Mouse (Mus musculus): ENCODE results near the gene Hdac7. TPM values are rescaled to one million over a fixed set of nuclear protein-coding genes. Genes with fewer than 3 reads are reported as not detected.

The Hdac7 gene
- polyA plus RNA-seq, 1 experiment from 2014 or later, result 28.3 TPM

DNA sequence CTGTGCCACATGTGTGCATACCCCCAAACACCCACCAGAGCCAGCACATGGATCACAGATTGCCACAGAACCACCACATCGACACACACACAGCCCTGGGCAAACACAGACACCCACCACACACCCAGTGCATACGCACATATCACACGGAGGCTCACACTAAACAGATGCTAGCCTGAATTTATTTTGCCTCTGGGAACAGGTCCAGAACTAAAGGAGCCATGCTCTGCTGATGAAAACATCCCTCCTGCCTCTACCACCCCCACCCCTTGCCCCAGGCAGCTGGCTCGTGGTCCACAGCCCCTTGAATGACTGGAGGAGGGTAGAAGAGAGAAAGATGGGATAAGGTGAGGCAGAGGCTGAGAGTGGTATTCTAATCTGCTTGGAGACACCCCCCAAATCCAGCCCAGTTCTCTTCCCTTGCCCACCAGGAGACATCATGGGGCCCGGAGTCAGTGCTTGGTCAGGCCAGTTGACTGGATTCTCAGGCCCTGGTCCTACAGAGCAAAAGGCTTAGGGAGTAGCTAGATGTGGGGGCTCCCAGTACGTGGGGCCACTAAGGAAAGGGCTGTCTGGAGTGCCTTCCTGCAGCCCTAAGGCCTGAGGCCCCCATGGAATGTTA lies 16.0 kb downstream of the Hdac7 start:
- ATAC-seq (replicated peaks; ENCODE audit: low FRiP score, low TSS enrichment, low read depth) (no peak), DNase-seq (ENCODE audit: low spot score) (no peak)
- Histone ChIP-seq H3K9me3 (ENCODE audit: control insufficient read depth, low read length) (no peaks in the 10 kb centered on the region), H3K4me2 (ENCODE audit: low read length) (peak overlapping the region; percentile 55), H3K27me3 (replicated peaks; ENCODE audit: control insufficient read depth, insufficient read depth, low read length) (no peaks in the 10 kb centered on the region), H3K4me3 (ENCODE audit: low read depth, low read length) (no peak overlapping the region), H3K36me3 (ENCODE audit: control insufficient read depth, insufficient read depth, low read length) (peaks cover 2% of the 10 kb centered on the region; the same call in 1 of the 2 replicates), H3K4me1 (replicated peaks; ENCODE audit: control insufficient read depth, insufficient read depth, low read length) (peaks cover 74% of the 10 kb centered on the region), H3K27ac (ENCODE audit: low read depth) (peak overlapping the region; percentile 51), H3K9ac (ENCODE audit: low read length) (no peak overlapping the region)
- whole genome bisulfite sequencing, result 48% methylated on average over 6 of the region's 6 CpGs

DNA sequence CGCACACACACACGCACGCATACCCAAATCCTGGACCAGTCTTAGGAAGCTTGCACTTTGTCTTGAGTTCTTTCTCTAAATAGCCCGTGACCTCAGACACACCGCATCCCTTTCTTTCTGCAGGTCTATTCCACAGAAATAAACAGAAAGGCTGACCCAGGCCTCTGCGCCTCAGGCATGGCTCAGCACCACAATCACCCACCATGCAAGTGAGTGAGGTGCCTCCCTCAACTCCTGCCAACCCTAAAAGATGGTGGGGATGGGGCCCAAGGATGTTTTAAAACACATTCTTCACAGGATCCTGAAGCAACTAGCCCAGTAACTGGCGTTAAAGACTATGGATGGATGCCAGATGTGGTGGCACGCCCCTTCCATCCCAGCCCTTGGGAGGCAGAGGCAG lies 16.9 kb downstream of the Hdac7 start:
- H3K9ac ChIP-seq (ENCODE audit: low read length), result no peak overlapping the region
- H3K4me3 ChIP-seq (ENCODE audit: low read depth, low read length), result no peak overlapping the region
- no peak overlapping the region for H3K27ac ChIP-seq (ENCODE audit: low read depth)
- ATAC-seq (replicated peaks; ENCODE audit: low FRiP score, low TSS enrichment, low read depth) (no peak), DNase-seq (ENCODE audit: low spot score) (no peak)
- no peak overlapping the region for H3K4me2 ChIP-seq (ENCODE audit: low read length)
- WGBS, result 76% methylated on average over 8 of the region's 8 CpGs
- no peaks in the 10 kb centered on the region for H3K9me3 ChIP-seq (ENCODE audit: control insufficient read depth, low read length)
- H3K27me3 ChIP-seq (replicated peaks; ENCODE audit: control insufficient read depth, insufficient read depth, low read length), result no peaks in the 10 kb centered on the region
- peaks cover 80% of the 10 kb centered on the region for H3K4me1 ChIP-seq (replicated peaks; ENCODE audit: control insufficient read depth, insufficient read depth, low read length)
- peaks cover 2% of the 10 kb centered on the region; the same call in 1 of the 2 replicates for H3K36me3 ChIP-seq (ENCODE audit: control insufficient read depth, insufficient read depth, low read length)

DNA sequence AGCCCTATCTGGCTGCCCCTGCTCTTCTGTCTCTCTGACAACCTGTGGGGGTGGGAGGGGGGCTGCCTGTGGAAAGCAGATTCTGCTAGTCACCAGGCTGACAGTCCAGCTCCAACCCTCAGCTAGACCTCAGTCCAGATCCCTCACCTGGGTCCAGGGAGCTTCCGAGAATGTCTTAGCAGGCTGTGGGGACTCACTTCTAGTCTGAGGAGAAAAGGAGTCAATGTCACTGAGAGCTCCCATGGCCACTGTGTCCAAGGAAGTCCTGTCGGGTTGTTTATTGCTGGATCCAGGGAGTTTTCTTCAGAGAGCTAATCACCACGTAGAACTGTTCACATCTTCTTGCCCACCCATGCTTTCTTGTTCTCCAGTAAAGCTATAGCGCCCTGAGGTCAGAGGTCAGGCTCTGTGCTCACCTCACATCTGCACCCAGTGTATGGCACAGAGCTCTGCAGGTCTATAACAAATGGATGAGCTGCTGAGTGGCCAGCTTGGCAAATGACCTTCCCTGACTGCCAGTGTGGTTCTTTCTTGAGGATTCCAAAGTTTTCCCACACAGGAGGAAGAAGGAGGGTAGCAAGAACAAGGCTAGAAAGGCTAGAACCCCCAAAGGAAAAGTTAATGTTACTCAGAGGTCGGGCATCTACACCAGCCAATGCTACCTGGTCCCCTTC lies 17.6 kb downstream of the Hdac7 start:
- DNase-seq (ENCODE audit: low spot score), result no peak
- no peak overlapping the region for H3K4me2 ChIP-seq (ENCODE audit: low read length)
- no peaks in the 10 kb centered on the region for H3K27me3 ChIP-seq (replicated peaks; ENCODE audit: control insufficient read depth, insufficient read depth, low read length)
- 67% methylated on average over 5 of the region's 5 CpGs for WGBS
- H3K9ac ChIP-seq (ENCODE audit: low read length), result no peak overlapping the region
- H3K27ac ChIP-seq (ENCODE audit: low read depth), result no peak overlapping the region
- peaks cover 82% of the 10 kb centered on the region for H3K4me1 ChIP-seq (replicated peaks; ENCODE audit: control insufficient read depth, insufficient read depth, low read length)
- H3K9me3 ChIP-seq (ENCODE audit: control insufficient read depth, low read length), result no peaks in the 10 kb centered on the region
- H3K4me3 ChIP-seq (ENCODE audit: low read depth, low read length), result no peak overlapping the region
- peaks cover 2% of the 10 kb centered on the region; the same call in 1 of the 2 replicates for H3K36me3 ChIP-seq (ENCODE audit: control insufficient read depth, insufficient read depth, low read length)
- ATAC-seq (replicated peaks; ENCODE audit: low FRiP score, low TSS enrichment, low read depth), result no peak

DNA sequence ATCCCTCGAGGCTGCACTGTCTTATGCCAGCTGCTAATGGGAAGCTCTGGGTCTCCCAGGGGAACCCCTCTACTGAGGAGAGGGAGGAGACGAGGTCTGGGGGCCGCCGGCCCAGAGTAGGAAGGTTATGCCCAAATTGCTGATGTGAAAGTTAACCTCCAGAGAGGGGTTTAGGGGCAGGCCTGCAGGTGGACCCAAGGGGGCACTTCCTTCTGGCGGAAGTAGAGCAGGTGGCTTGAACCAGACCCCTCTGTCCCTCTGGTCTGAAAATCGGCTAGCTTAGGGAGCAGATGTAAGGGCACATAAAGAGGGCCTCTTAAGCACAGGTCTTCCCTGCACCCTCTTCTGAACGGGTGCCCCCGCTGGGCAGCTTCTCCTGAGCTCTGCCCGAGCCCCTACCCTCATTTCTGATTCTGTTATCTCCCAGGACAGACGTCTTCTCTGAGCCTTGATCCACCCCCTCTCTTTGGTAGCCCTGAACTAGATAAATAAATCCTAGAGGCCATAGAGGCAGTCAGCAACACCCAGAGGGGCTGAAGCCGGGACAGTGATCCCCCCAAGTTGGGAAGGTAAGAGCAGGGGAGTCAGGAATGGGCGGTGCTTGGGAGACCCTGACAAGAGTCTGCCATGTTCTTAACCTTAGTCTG lies 18.2 kb downstream of the Hdac7 start:
- Histone ChIP-seq H3K4me1 (replicated peaks; ENCODE audit: control insufficient read depth, insufficient read depth, low read length) (peaks cover 88% of the 10 kb centered on the region), H3K27ac (ENCODE audit: low read depth) (peak overlapping the region; percentile 88; the same call in 1 of the 2 replicates)
- 59% methylated on average over 12 of the region's 12 CpGs for WGBS

DNA sequence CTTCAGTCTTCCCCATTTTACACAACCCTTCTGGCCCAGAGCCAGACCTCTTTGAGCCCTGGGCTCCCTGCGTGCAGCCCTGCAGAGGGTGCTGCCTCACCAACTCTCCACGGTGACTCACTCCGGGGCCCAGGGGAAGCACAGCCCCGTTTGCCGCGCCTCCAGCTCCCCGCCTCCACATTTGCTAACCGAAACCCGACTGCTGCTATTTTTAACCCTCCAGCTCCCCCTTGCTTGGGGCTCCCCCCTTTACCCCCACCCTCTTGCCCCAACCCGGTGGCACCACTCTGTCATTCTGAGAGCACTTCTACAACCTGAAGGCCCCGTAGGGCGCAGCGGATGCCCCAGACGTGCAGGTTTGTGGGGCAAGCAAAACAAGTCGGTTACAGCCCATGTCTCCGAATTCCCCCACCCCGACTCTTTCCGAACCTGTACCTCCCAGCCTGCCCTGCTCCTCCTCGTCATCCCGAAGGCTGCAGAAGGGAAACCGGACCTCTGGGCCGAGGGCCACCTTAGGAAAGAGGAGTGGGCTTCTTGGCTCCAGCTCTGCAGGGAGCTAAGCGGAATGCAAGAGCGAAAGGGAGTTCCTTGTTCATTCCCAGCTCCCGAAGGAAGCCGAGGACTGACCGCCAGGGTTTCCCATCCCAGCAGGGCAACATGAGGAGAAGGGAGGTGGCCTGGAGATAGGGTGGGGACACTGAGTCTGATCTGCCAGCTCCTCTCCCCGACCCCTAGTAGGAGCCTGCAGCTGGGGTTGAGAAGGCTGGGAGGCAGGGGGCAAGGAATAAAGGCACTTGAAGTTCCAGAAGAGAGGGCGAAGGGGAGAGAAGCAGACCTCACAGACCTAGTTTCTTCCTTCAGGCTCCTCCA lies 19.0 kb downstream of the Hdac7 start:
- ATAC-seq (replicated peaks; ENCODE audit: low FRiP score, low TSS enrichment, low read depth), result peak; percentile 82
- 8% methylated on average over 29 of the region's 29 CpGs for WGBS

More for the DNA sequence above, 18.2 kb downstream of the Hdac7 start:
- no peak for ATAC-seq (replicated peaks; ENCODE audit: low FRiP score, low TSS enrichment, low read depth)
- Histone ChIP-seq H3K36me3 (ENCODE audit: control insufficient read depth, insufficient read depth, low read length) (peaks cover 2% of the 10 kb centered on the region; the same call in 1 of the 2 replicates), H3K9ac (ENCODE audit: low read length) (no peak overlapping the region), H3K4me3 (ENCODE audit: low read depth, low read length) (no peak overlapping the region), H3K9me3 (ENCODE audit: control insufficient read depth, low read length) (no peaks in the 10 kb centered on the region), H3K4me2 (ENCODE audit: low read length) (peak overlapping the region; percentile 62), H3K27me3 (replicated peaks; ENCODE audit: control insufficient read depth, insufficient read depth, low read length) (no peaks in the 10 kb centered on the region)
- no peak for DNase-seq (ENCODE audit: low spot score)

DNA sequence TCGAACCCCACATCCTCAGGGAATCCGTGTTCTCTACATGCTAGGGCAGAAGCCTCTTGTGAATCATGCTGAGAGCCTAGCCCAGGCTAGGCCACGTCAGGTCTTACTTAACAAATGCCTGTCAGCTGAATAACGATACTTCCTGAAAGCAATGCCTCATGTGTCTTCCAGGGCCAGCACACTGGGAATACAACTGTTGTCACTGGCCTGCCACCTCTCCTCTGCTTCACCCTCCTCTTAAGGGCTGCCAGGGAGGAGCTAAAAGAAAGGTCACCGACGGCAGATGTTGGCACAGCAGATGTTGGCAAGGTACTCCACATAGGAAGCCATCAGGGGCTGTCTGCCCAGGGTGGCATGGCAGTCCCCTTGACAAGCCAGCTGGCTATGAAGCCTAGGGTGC lies 20.3 kb downstream of the Hdac7 start:
- ATAC-seq (replicated peaks; ENCODE audit: low FRiP score, low TSS enrichment, low read depth), result no peak
- 87% methylated on average over 6 of the region's 6 CpGs for WGBS
- Histone ChIP-seq H3K9me3 (ENCODE audit: control insufficient read depth, low read length) (no peaks in the 10 kb centered on the region), H3K9ac (ENCODE audit: low read length) (no peak overlapping the region), H3K27ac (ENCODE audit: low read depth) (peak overlapping the region; percentile 88; the same call in 1 of the 2 replicates), H3K4me2 (ENCODE audit: low read length) (no peak overlapping the region), H3K4me1 (replicated peaks; ENCODE audit: control insufficient read depth, insufficient read depth, low read length) (peaks cover 80% of the 10 kb centered on the region), H3K36me3 (ENCODE audit: control insufficient read depth, insufficient read depth, low read length) (peaks cover 2% of the 10 kb centered on the region; the same call in 1 of the 2 replicates), H3K27me3 (replicated peaks; ENCODE audit: control insufficient read depth, insufficient read depth, low read length) (no peaks in the 10 kb centered on the region), H3K4me3 (ENCODE audit: low read depth, low read length) (no peak overlapping the region)
- no peak for DNase-seq (ENCODE audit: low spot score)

More for the DNA sequence above, 19.0 kb downstream of the Hdac7 start:
- Histone ChIP-seq H3K27ac (ENCODE audit: low read depth) (peak overlapping the region; percentile 88), H3K27me3 (replicated peaks; ENCODE audit: control insufficient read depth, insufficient read depth, low read length) (no peaks in the 10 kb centered on the region), H3K4me1 (replicated peaks; ENCODE audit: control insufficient read depth, insufficient read depth, low read length) (peaks cover 93% of the 10 kb centered on the region), H3K4me3 (ENCODE audit: low read depth, low read length) (peak overlapping the region; percentile 29), H3K9ac (ENCODE audit: low read length) (peak overlapping the region; percentile 41), H3K36me3 (ENCODE audit: control insufficient read depth, insufficient read depth, low read length) (peaks cover 2% of the 10 kb centered on the region; the same call in 1 of the 2 replicates), H3K9me3 (ENCODE audit: control insufficient read depth, low read length) (no peaks in the 10 kb centered on the region), H3K4me2 (ENCODE audit: low read length) (peak overlapping the region; percentile 62)
- DNase-seq (ENCODE audit: low spot score), result peak; percentile 85

DNA sequence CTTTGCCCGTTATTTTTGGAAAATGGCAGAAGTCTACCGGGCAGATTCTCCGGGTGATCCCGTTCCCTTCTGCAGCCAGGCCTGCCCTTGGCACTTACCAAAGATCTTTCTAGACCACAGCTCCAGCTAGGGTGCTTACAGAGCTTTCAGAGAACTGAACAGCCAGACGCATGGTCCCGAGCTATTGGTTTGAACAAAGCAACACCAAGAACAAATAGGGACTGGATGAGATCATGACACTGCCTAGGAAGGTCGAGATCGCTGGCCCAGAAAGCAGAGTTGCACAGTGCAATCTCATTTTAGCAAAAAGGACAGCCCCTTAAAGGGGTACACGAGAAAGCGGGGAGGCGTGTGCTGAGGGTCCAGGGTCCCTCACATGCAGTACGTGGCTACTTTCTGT lies 20.8 kb downstream of the Hdac7 start:
- no peak overlapping the region for H3K27ac ChIP-seq (ENCODE audit: low read depth)
- no peak overlapping the region for H3K4me2 ChIP-seq (ENCODE audit: low read length)
- peaks cover 2% of the 10 kb centered on the region; the same call in 1 of the 2 replicates for H3K36me3 ChIP-seq (ENCODE audit: control insufficient read depth, insufficient read depth, low read length)
- WGBS, result 78% methylated on average over 12 of the region's 12 CpGs
- no peak overlapping the region for H3K4me3 ChIP-seq (ENCODE audit: low read depth, low read length)
- no peaks in the 10 kb centered on the region for H3K9me3 ChIP-seq (ENCODE audit: control insufficient read depth, low read length)
- no peaks in the 10 kb centered on the region for H3K27me3 ChIP-seq (replicated peaks; ENCODE audit: control insufficient read depth, insufficient read depth, low read length)
- no peak for ATAC-seq (replicated peaks; ENCODE audit: low FRiP score, low TSS enrichment, low read depth)
- peaks cover 75% of the 10 kb centered on the region for H3K4me1 ChIP-seq (replicated peaks; ENCODE audit: control insufficient read depth, insufficient read depth, low read length)
- DNase-seq (ENCODE audit: low spot score), result no peak
- H3K9ac ChIP-seq (ENCODE audit: low read length), result no peak overlapping the region

All from intestine, embryonic 14.5 days (tissue).